Mouse (Mus musculus) megakaryocyte, adult 5-6 weeks (primary cell): Measurements from ENCODE around the gene Gpr84. TPM values are rescaled to one million over a fixed set of nuclear protein-coding genes. Genes with fewer than 3 reads are reported as not detected.
A peak's percentile ranks its signal among the peaks of the same experiment; 100 is the strongest.
"Not testable (repeated sequence)": the region's sequence is repeated elsewhere in the genome, so short reads cannot be mapped to it uniquely, and the experiment has no call there.

Experiments used
- ATAC-seq: 2 replicates; pipeline ENCODE4 v1.8.0; 2016; ENCODE audit warnings: mild to moderate bottlenecking, inconsistent platforms; ENCODE audit not compliant: poor library complexity, severe bottlenecking
- total RNA-seq, 2 experiments: library from RNA; stranded (forward) in 1 of 2; stranded (reverse) in 1 of 2; fragments of 153-499, 151-499 nt in 1 of 2; fragments of 221-1000, 200-1000 nt in 1 of 2; gene quantifications; 2 replicates each; pipeline versions ENCODE4 v1.2.3 to v1.2.4; 2015 to 2017

Gene Gpr84
- total RNA-seq, 2 experiments from 2014 or later: 1.7 to 2.9 TPM

DNA sequence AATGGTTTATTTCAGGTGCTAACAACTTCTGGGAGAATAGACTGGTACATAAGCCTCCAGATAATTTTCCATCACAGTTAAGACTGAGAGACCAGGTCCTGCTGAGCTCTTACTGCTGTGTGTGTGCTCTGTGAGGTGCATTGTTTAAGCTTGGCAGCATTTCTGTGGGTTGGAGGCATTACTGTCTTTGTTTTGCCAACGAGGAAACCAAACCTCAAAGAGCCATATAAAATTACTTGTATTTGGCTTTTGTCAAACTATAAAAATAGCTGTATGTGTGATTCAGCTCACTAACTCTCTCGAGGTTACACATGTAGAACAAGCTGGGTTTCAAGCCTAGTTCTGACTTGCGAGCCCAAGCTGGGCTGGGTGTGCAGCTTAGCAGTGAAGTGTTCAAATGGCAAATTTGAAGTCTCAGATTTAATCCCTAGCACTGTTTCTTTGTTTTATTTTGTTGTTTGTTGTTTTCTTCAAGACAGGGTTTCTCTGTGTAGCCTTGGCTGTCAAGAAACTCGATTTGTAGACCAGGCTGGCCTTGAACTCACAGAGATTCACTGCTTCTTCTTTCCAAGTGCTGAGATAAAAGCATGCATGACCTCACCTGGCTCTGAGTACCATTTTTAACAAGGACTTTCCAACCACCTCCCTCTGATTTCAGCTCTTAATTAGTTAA lies 17.6 kb downstream of the Gpr84 start:
- no peak for ATAC-seq

DNA sequence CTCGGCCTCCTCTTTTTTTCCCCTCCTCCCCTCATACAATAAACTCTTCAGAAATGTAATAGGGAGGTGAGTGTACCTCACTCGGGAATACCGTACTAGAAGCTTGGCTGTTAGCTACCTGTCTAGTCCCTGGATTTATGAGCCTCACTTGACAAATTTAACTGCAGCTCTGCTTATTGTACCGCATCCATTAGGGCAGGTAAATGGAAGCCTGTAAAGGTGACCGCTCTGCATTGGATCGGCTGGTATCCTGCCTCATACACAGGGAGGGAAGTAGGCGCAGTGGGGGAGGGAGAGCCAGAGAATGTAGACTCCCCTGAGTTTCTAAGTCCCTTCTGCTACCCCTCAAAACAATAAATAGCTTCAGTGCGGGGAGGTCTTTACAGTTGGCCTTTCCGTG lies 19.6 kb downstream of the Gpr84 start:
- no peak for ATAC-seq

DNA sequence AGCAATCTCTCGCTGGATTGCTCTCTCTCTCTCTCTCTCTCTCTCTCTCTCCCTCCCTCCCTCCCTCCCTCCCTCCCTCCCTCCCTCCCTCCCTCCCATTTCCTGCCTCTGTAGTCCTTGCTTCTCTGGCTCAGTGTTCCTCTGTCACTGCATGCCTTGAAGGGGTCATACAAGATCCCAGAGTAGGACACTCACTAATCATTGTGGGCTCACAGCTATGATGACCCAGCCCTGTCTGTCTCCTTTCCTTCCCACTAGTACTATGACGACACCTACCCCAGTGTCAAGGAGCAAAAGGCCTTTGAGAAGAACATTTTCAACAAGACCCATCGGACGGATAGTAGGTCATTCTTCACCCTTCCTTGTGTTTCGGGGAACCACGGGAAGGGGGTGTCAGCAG lies 20.0 kb downstream of the Gpr84 start:
- ATAC-seq: no peak

DNA sequence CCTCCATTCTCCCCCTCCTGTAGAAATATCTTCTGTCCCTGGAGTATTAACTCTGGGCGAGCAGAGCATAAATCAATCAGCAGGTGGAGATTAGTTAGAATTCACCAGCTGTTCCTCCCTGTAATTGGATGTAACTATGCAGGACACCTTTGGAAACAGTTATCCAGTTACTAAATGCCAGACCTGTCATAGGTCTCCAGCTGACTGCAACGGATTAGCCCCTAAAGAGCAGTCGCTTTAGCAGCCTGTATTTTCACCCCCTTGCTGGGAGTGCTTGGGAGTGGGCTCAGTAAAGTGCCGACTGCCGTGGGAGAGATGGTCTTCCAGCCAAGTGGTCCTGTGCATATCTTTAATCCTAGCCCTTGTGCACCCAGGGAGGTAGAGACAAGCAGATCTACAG lies 20.8 kb downstream of the Gpr84 start:
- ATAC-seq: no peak

DNA sequence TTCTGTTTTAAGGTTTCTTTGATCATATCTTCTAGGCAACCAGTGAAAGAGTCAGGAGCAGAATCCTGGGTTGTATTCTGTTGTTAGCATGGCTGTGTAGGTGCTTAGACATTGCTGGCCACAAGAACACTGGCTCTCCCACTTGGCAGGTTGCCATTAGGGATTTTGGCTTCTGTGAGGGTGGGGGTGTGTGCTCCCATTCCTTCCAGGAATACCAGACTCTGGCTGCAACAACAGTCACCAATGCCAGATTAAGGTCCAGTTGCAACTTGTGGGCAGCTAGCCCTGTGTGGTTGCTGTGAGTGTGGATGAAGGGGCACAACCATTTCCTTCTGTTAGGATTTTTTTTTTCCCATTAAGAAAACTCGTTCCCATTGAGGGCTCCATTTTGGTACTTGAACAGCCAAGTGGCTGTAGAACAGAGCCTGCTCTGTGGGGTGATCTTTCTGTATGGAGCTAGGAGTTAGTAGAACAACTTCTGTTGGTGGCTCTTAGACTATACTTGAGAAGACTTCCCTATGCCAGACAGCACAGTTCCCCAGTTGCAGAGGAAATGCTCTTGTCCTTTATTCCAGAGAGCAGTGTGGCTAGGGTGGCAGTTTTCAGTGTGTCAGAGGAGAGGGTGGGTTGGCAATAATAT lies 24.5 kb downstream of the Gpr84 start:
- ATAC-seq: no peak

DNA sequence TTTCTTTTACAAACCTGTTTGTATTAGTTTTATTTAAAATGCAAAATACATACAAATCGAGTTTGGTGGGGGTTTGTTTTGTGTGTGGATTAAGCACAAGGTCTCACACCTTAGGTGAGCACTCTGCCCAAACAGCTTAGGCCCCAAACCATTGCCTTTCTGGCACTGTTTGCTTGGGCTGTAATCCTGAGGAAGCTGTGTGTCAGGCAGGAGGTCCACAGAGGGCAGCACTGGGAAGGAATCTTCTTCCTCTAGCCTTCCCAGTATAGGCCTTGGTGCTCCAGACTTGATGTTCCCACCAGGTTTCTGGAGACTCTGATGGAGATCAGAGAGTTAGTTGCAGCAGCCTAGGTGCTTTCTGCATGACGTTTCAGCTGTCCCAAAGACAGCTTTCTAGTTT lies 25.8 kb downstream of the Gpr84 start:
- ATAC-seq: no peak

DNA sequence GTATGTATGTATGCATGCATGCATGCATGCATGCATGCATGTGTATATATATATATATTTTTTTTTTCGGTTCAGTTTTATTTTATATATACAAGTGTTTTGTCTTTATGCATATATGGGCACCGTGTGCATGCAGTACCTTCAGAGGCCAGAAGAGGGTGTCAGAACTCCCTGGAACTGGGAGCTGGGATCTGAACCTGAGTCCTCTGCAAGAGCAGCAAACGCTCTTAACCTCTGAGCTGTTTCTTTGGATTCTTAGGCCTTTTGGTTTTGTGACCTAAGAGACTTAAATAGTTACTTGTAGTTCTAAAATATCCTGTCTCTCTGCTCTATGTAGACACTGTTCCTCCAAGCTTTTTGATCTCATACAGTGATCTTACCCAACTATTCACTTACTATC lies 26.3 kb downstream of the Gpr84 start:
- peak; percentile 64 for ATAC-seq

DNA sequence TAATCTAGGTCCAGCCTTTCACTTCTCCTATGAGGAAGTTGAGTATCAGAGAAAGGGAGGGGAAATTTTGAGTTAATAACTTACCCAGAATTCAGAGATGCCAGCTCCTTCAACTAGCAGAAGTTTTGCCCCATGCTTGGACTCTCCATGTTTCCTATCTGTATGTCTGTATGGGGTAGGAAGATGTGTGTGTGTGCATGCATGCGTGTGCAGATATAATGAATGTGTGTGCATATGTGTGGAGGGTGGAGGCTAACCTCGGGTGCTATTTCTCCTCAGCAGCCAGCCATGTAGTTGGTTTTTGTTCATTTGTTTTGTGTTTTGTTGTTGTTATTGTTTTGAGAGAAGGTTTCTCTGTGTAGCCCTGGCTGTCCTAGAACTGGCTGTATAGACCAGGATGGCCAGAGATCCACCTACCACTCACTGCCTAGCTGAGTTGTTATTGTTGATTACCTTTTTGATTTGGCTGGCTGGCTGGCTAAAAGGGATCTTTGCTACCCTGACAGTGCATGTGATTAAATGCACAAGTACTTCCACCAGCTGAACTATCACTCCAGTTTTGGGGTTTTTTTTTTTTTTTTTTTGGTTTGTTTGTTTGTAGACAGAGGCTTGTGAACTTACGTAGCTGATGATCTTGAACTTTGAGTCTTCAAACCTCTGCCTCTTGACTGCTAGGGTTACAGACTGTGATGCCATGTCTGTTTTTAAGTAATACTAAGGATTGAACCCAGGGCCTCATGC lies 28.8 kb downstream of the Gpr84 start:
- no peak for ATAC-seq

DNA sequence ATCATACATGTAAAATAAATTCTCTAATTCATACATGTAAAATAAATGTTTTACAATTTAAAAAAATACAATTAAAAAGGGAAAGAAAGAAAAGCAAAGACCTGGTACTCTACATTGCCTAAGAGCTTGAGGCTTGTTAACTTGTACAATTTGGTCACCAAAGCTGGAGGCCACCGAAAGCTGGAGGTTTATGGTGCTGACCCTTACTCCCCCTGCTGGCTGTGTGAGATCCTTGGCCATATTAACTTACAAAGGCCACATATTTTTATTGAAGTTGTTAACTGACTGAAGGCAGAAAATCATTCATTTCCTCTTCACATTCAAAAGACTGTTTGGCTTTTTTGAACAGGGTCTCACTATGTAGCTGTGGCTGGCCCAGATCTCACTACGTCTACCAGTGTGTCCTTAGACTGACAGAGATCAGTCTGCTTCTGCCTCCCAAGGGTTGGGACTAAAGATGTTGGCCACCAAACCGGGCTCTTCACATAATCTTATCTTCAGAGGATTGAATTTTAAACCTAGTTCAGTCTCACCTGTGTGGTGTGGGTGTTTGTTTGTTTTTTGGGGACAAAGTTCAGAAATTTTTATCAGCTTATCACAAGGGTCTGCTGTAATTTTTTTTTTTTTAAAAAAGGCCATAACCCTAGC lies 29.5 kb downstream of the Gpr84 start:
- peak; percentile 90 for ATAC-seq

DNA sequence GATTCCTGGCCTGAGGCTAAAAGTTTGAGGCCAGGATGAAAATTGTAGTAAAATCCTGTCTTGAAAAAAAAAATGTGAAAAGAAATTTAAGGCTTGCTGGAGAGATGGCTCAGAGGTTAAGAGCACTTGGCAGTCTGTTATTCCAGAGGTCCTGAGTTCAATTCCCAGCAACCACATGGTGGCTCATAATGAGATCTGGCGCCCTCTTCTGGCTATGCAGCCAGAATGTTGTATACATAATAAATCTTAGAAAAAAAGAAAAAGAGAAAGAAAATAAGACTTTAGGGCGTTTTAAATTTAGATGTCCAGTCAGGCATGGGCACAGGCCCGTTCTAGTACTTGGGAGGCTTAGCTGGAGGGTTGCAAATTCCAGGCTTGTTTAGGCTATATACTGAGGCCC lies 30.7 kb downstream of the Gpr84 start:
- ATAC-seq: 0 out of 2 replicates have a peak, but pooled peaks have one; percentile 22

DNA sequence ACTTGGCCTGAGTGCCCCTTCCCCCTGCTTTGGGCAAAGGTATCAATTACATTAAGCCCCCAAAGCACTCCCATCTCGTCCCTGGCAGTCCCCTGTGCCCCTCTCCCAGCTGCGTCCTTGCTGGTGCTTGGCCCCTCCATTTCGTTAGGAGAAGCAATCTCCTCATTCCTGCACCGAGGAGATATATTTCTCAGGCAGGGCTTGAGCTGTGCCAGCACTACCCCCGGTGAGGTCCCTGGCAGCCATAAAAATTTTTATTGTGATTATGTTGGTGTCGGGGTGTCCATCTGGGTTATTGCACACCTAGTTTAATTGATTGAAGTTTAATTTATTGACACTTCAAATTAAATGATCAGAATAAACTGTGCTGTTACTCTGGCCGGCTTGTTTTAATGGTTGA lies 32.5 kb downstream of the Gpr84 start:
- ATAC-seq: no peak

DNA sequence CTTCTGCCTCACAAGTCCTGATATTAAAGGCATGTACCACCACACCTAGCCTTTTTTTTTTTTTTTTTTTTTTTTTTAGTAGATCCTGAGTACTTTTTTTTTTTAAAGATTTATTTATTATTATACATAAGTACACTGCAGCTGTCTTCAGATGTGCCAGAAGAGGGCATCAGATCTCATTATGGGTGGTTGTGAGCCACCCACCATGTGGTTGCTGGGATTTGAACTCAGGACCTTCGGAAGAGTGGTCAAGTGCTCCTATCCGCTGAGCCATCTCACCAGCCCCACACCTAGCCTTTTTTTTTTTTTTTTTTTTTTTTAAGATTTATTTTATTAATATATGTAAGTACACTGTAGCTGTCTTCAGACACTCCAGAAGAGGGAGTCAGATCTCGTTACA lies 34.5 kb downstream of the Gpr84 start:
- not testable (repeated sequence) for ATAC-seq

DNA sequence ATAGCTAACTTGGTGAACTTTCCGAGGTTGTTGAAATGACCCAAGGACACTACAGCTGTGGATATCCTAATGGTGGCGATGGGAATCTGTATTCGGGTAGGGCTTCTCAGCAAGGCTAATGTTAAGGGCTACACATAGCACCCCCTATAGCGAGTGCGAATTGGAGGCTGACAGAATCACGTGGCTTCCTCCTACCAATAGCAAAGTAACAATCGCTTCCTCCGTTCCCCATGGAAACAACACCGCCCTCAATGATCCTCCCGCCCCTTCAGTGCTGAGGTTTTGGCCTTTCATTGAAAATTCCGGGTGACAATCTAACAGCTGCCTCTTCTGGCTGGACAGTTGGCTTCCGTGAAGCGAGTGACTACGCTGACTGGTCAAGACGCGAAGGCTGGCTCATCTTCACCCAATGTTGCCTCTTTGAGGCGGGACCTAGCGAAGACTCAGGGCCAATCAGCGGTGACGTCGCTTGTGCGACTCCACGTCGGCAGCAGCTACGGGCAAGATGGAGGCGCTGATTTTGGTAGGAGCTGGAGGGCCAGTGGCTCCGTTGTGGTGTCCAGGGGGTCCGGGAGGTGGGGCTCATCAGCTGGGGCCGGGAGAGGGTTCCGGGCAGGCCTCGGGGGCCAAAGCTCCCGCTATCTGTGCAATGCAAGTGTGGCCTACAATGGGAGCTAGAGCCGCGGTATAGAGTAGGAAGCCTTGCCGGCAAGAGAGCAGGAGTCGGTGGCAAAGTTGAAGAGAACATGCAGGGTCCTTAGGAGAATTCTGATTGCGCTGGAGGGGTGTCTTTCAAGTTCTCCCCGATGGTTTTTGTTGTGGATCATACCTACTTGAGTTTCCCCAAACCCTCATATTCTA lies 37.8 kb downstream of the Gpr84 start, which contains the start of gene Copz1:
Gene Copz1 (plus strand): TSS at position 296 of the 861 bp plus-strand sequence.
- ATAC-seq: peak; percentile 95

DNA sequence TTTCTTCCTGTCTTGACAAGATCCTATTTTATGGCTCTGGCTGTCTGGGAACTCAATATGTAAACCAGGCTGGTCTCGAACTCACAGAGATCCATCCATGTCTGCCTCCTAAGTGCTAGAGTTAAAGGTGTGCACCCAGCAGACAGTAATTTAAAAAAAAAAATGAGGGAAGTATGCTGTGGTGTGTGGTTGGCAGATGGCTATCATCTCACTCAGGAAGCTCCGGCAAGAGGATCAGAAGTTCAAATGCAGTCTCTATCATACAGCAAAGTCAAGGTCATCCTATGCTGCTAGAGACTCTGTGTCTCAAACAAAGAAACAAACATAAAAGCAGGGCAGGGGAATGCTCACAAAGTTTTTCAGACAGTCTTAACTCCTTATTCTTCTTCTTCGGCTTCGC lies 41.5 kb downstream of the Gpr84 start:
- 0 out of 2 replicates have a peak, but pooled peaks have one; percentile 16 for ATAC-seq

DNA sequence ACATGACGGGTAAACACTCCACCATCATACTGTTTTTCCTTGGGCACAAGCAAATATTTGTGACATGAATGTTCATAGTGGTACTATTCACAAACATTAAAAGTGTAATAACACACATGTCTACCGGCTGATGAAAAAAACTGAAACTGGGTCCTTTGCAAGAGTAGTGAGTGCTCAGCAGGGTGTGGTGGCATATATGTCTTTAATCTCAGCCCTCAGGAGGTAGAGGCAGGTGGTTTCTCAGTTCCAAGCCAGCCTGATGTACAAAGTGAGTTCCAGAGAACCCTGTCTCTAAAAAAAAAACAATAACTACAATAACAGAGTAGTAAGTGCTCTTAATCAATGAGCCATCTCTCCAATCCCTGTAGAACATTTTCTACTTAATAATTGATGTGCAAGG lies 45.6 kb downstream of the Gpr84 start:
- no peak for ATAC-seq

DNA sequence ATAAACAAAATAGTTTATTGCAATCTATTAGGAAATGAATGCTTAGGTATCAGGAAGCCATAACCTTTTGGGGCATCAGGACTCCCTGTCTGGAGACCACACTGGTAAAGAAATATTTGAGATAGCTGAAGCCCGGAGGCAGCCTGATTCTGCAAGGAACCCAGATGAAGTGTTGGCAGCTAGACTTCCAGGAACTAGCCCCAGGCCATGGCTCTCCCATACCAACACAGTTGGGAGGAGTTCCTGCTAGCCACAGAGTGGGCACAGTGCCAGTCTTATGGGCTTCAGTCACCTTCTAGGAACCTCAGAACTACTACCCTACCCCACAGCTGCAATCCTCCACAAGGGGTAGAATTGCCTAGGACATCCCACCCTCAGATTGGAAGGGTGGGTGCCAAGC lies 50.4 kb downstream of the Gpr84 start:
- ATAC-seq: no peak

DNA sequence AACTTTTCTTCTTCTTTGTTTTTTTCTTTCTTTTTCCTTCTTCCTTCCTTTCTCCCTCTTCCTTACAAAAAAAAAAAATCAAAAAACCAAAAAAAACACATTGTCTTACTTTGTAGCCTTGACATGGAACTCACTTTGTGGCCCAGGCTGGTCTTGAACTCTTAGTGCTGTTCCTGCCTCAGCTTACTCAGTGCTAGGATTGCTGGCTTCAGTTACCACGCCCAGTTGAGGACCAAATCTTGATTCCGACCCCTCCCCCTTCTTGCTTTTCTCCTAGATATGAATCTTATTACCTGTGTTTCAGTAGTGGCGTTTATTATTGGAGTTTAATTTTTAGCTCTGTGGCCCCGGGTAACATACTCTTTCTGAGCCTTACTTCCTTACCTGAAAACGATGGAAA lies 51.2 kb downstream of the Gpr84 start:
- no peak for ATAC-seq
